Mouse (Mus musculus) thymus, adult 2 months (tissue): ENCODE results near the gene Nat9.

Experiments
- CTCF ChIP-seq: fragments of 200-500 bp; IDR thresholded peaks from 2 replicates; pipeline ENCODE4 v1.5.1; 2012; ENCODE audit warnings: mild to moderate bottlenecking, control low read depth, low read length, moderate library complexity, borderline replicate concordance; ENCODE audit not compliant: control insufficient read depth, poor library complexity, insufficient read depth; ENCODE audit errors: extremely low read depth
- POLR2A ChIP-seq: fragments of 200-500 bp; IDR thresholded peaks from 2 replicates; pipeline ENCODE4 v1.6.1; 2012; ENCODE audit warnings: mild to moderate bottlenecking, low read length, control low read depth, moderate library complexity; ENCODE audit not compliant: control insufficient read depth, poor library complexity, insufficient read depth; ENCODE audit errors: extremely low read depth

DNA sequence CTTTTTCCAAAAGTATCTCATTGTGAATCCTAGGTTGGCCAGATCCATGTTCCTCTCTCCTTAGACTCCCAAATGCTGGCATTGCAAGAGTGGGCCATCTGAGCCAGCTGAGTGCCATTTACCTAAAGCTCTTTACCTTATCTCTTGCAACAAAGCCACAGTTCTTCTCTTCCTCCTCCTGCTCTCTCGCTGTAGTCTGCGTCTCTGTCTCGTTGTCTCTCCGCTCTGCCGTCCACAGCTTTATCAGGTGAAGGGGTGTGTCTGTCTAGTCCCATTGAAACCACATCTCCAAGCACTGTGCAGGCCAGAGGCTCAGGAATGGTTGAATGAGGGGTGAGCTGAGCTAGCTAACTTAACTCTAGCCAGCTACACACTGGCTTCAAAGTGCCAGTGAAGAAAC is 8.3 kb upstream of the Nat9 start:
- no peak for TF ChIP-seq CTCF
- no peak for TF ChIP-seq POLR2A
